Mouse (Mus musculus) kidney, embryonic 14.5 days (tissue): ENCODE results near the gene Gm5737. TPM values are rescaled to one million over a fixed set of nuclear protein-coding genes. Genes with fewer than 3 reads are reported as not detected.
A peak's percentile ranks its signal among the peaks of the same experiment; 100 is the strongest.

Experiments
- ATAC-seq: fragments of 200-750 bp; cut with Nextera tagmentation; 2 replicates; pipeline ENCODE4 v1.8.0; 2017; ENCODE audit warnings: moderate number of reproducible peaks, mild to moderate bottlenecking, moderate TSS enrichment, moderate library complexity; ENCODE audit not compliant: low FRiP score, low TSS enrichment
- H3K27ac ChIP-seq: fragments of 300-500 bp; sonication (generic); 2 replicates; pipeline ENCODE4 v1.5.1; 2014; ENCODE audit warnings: low read depth, mild to moderate bottlenecking, low read length, moderate library complexity, mixed read lengths
- H3K27me3 ChIP-seq: fragments of 300-500 bp; sonication (generic); 2 replicates; pipeline ENCODE4 v1.6.1; 2014; ENCODE audit warnings: mild to moderate bottlenecking, low read length; ENCODE audit not compliant: control insufficient read depth, insufficient read depth
- H3K36me3 ChIP-seq: fragments of 300-500 bp; sonication (generic); 2 replicates; pipeline ENCODE4 v1.6.1; 2014; ENCODE audit warnings: low read length, mixed read lengths; ENCODE audit not compliant: control insufficient read depth, insufficient read depth
- H3K4me1 ChIP-seq: fragments of 300-500 bp; sonication (generic); 2 replicates; pipeline ENCODE4 v1.6.1; 2014; ENCODE audit warnings: low read length, mixed read lengths; ENCODE audit not compliant: control insufficient read depth, insufficient read depth
- H3K4me2 ChIP-seq: fragments of 300-500 bp; sonication (generic); replicated peaks from 2 replicates; pipeline ENCODE4 v1.6.1; 2014; ENCODE audit warnings: low read depth, mild to moderate bottlenecking, low read length
- H3K4me3 ChIP-seq: fragments of 300-500 bp; sonication (generic); 2 replicates; pipeline ENCODE4 v1.5.1; 2014; ENCODE audit warnings: mild to moderate bottlenecking, low read length
- H3K9ac ChIP-seq: fragments of 300-500 bp; sonication (generic); 2 replicates; pipeline ENCODE4 v1.6.1; 2014; ENCODE audit warnings: low read depth, mild to moderate bottlenecking, low read length, moderate library complexity
- H3K9me3 ChIP-seq: fragments of 300-500 bp; sonication (generic); 2 replicates; pipeline ENCODE4 v1.6.1; 2016; ENCODE audit warnings: low read length; ENCODE audit not compliant: control insufficient read depth
- WGBS: fragments of 180-500 bp; shearing (Covaris S2); extraction: QIAGEN DNeasy Blood & Tissue Kit; methylation state at CpG from one replicate; pipeline ENCODE4 v1.1.7; 2014; 5-methylcytosine and 5-hydroxymethylcytosine counted together
- polyA plus RNA-seq: library from polyadenylated mRNA; unstranded; fragments of >200 nt; fragmentation: Nextera tagmentation; extraction: Ambion mirVana; gene quantifications from 2 replicates; pipeline ENCODE4 v1.2.1, GENCODE M21; 2014

Gene Gm5737
- polyA plus RNA-seq, 1 experiment from 2014 or later, result not detected

GRCm38 (mm10) chr7:120819386-120819785, 7.2 kb downstream of the Gm5737 start:
- no peaks in the 10 kb centered on the region for H3K36me3 ChIP-seq
- no peak overlapping the region for H3K4me3 ChIP-seq
- 80% methylated on average over 4 of the region's 4 CpGs for WGBS
- no peak for ATAC-seq
- no peaks in the 10 kb centered on the region for H3K4me1 ChIP-seq
- no peak overlapping the region for H3K4me2 ChIP-seq
- no peaks in the 10 kb centered on the region for H3K9me3 ChIP-seq
- no peak overlapping the region for H3K9ac ChIP-seq
- no peaks in the 10 kb centered on the region for H3K27me3 ChIP-seq
- H3K27ac ChIP-seq, result no peak overlapping the region

- WGBS, result 19% methylated on average over 5 of the region's 5 CpGs
- peak; percentile 26; the same call in 1 of the 2 replicates for ATAC-seq
Measured at GRCm38 (mm10) chr7:120823248-120823647, 11.1 kb downstream of the Gm5737 start.

GRCm38 (mm10) chr7:120825097-120825496, 12.9 kb downstream of the Gm5737 start:
- H3K4me3 ChIP-seq, result no peak overlapping the region
- H3K4me2 ChIP-seq, result no peak overlapping the region
- H3K27me3 ChIP-seq, result no peaks in the 10 kb centered on the region
- H3K27ac ChIP-seq, result no peak overlapping the region
- no peaks in the 10 kb centered on the region for H3K9me3 ChIP-seq
- no peak for ATAC-seq
- H3K4me1 ChIP-seq, result no peaks in the 10 kb centered on the region
- no peak overlapping the region for H3K9ac ChIP-seq
- H3K36me3 ChIP-seq, result no peaks in the 10 kb centered on the region
- WGBS, result 77% methylated on average over 2 of the region's 2 CpGs

More at GRCm38 (mm10) chr7:120823248-120823647, 11.1 kb downstream of the Gm5737 start:
- H3K4me1 ChIP-seq, result no peaks in the 10 kb centered on the region
- H3K4me3 ChIP-seq, result no peak overlapping the region
- no peaks in the 10 kb centered on the region for H3K27me3 ChIP-seq
- H3K9me3 ChIP-seq, result no peaks in the 10 kb centered on the region
- H3K36me3 ChIP-seq, result no peaks in the 10 kb centered on the region
- no peak overlapping the region for H3K27ac ChIP-seq
- H3K9ac ChIP-seq, result no peak overlapping the region
- H3K4me2 ChIP-seq, result no peak overlapping the region

GRCm38 (mm10) chr7:120826408-120826807, 14.2 kb downstream of the Gm5737 start:
- Histone ChIP-seq H3K4me2 (no peak overlapping the region), H3K36me3 (no peaks in the 10 kb centered on the region), H3K4me1 (0 out of 2 replicates have a peak, but pooled peaks cover 5% of the 10 kb centered on the region), H3K4me3 (no peak overlapping the region), H3K27me3 (no peaks in the 10 kb centered on the region), H3K9me3 (no peaks in the 10 kb centered on the region), H3K27ac (no peak overlapping the region), H3K9ac (no peak overlapping the region)
- no peak for ATAC-seq
- 17% methylated on average over 3 of the region's 3 CpGs for WGBS

- WGBS, result 2% methylated on average over 46 of the region's 46 CpGs
- peak; percentile 22; the same call in 1 of the 2 replicates for ATAC-seq
- H3K27ac ChIP-seq, result peak overlapping the region; percentile 71
Measured at GRCm38 (mm10) chr7:120830431-120831381, 18.5 kb downstream of the Gm5737 start.

GRCm38 (mm10) chr7:120834426-120834825, 22.3 kb downstream of the Gm5737 start:
- Histone ChIP-seq H3K4me3 (peak overlapping the region; percentile 70), H3K27ac (no peak overlapping the region), H3K4me2 (peak overlapping the region; percentile 59), H3K9me3 (no peaks in the 10 kb centered on the region), H3K4me1 (0 out of 2 replicates have a peak, but pooled peaks cover 9% of the 10 kb centered on the region), H3K36me3 (no peaks in the 10 kb centered on the region), H3K9ac (no peak overlapping the region), H3K27me3 (no peaks in the 10 kb centered on the region)
- 47% methylated on average over 6 of the region's 6 CpGs for WGBS
- ATAC-seq, result no peak

More at GRCm38 (mm10) chr7:120830431-120831381, 18.5 kb downstream of the Gm5737 start:
- peak overlapping the region; percentile 64 for H3K9ac ChIP-seq
- H3K4me1 ChIP-seq, result 0 out of 2 replicates have a peak, but pooled peaks cover 9% of the 10 kb centered on the region
- H3K4me3 ChIP-seq, result peak overlapping the region; percentile 70
- H3K4me2 ChIP-seq, result peak overlapping the region; percentile 94
- no peaks in the 10 kb centered on the region for H3K9me3 ChIP-seq
- no peaks in the 10 kb centered on the region for H3K27me3 ChIP-seq
- no peaks in the 10 kb centered on the region for H3K36me3 ChIP-seq

GRCm38 (mm10) chr7:120834863-120835372, 22.8 kb downstream of the Gm5737 start:
- peak; percentile 76 for ATAC-seq
- Histone ChIP-seq H3K4me2 (peak overlapping the region; percentile 59), H3K4me3 (peak overlapping the region; percentile 70), H3K9me3 (no peaks in the 10 kb centered on the region), H3K27ac (peak overlapping the region; percentile 47; the same call in 1 of the 2 replicates), H3K36me3 (no peaks in the 10 kb centered on the region), H3K4me1 (0 out of 2 replicates have a peak, but pooled peaks cover 9% of the 10 kb centered on the region), H3K27me3 (no peaks in the 10 kb centered on the region), H3K9ac (peak overlapping the region; percentile 52; the same call in 1 of the 2 replicates)
- 8% methylated on average over 14 of the region's 14 CpGs for WGBS

- Histone ChIP-seq H3K4me1 (0 out of 2 replicates have a peak, but pooled peaks cover 6% of the 10 kb centered on the region), H3K27me3 (no peaks in the 10 kb centered on the region), H3K4me3 (peak overlapping the region; percentile 70), H3K36me3 (no peaks in the 10 kb centered on the region), H3K9ac (peak overlapping the region; percentile 57), H3K27ac (peak overlapping the region; percentile 51; the same call in 1 of the 2 replicates), H3K9me3 (no peaks in the 10 kb centered on the region), H3K4me2 (peak overlapping the region; percentile 59)
- peak; percentile 86 for ATAC-seq
- under 1% methylated on average over 41 of the region's 41 CpGs for WGBS
Measured at GRCm38 (mm10) chr7:120835449-120836359, 23.5 kb downstream of the Gm5737 start.
